Mouse (Mus musculus) testis, adult 2 months (tissue): ENCODE measurements around the gene Cib1. TPM values are rescaled to one million over a fixed set of nuclear protein-coding genes. Genes with fewer than 3 reads are reported as not detected.

Experiments
- H3K27ac ChIP-seq: fragments of 200-500 bp; 2 replicates; pipeline ENCODE4 v1.5.1; 2012; ENCODE audit warnings: low read depth, low read length; ENCODE audit not compliant: control insufficient read depth, insufficient read depth
- H3K27me3 ChIP-seq: fragments of 200-500 bp; 2 replicates; pipeline ENCODE4 v1.6.1; 2012; ENCODE audit warnings: mild to moderate bottlenecking, low read length, moderate library complexity; ENCODE audit not compliant: control insufficient read depth, insufficient read depth
- H3K36me3 ChIP-seq: fragments of 200-500 bp; 2 replicates; pipeline ENCODE4 v1.6.1; 2012; ENCODE audit warnings: mild to moderate bottlenecking, low read length; ENCODE audit not compliant: control insufficient read depth, insufficient read depth
- H3K4me1 ChIP-seq: fragments of 200-500 bp; 2 replicates; pipeline ENCODE4 v1.6.1; 2012; ENCODE audit warnings: low read length; ENCODE audit not compliant: control insufficient read depth, insufficient read depth
- H3K4me3 ChIP-seq: fragments of 200-500 bp; 2 replicates; pipeline ENCODE4 v1.5.1; 2012; ENCODE audit warnings: low read depth, mild to moderate bottlenecking, low read length, moderate library complexity, mixed read lengths; ENCODE audit not compliant: control insufficient read depth
- CTCF ChIP-seq: fragments of 200-500 bp; IDR thresholded peaks from 2 replicates; pipeline ENCODE4 v1.5.1; 2012; ENCODE audit warnings: low read depth, mild to moderate bottlenecking, inconsistent platforms, low read length, moderate library complexity; ENCODE audit not compliant: control insufficient read depth, insufficient read depth, insufficient replicate concordance
- POLR2A ChIP-seq: fragments of 200-500 bp; IDR thresholded peaks from 2 replicates; pipeline ENCODE4 v1.6.1; 2012; ENCODE audit warnings: low read depth, mild to moderate bottlenecking, inconsistent platforms, low read length, moderate library complexity; ENCODE audit not compliant: control insufficient read depth
- polyA plus RNA-seq: library from polyadenylated mRNA; depleted of rRNA; stranded (reverse); fragments of >200 nt; gene quantifications from 2 replicates; pipeline ENCODE4 v1.2.3, GENCODE M21; 2012; rRNA removed

The Cib1 gene
- polyA plus RNA-seq, 1 experiment, result 411 TPM

- Histone ChIP-seq H3K27ac (no peak overlapping the region), H3K4me3 (no peak overlapping the region), H3K36me3 (no peaks in the 10 kb centered on the region), H3K4me1 (peaks cover 4% of the 10 kb centered on the region), H3K27me3 (no peaks in the 10 kb centered on the region)
- TF ChIP-seq POLR2A (no peak), CTCF (no peak)
These were observed 51.5 kb downstream of the Cib1 start for GRCm38 (mm10) chr7:80181078-80181477.

- H3K27me3 ChIP-seq, result no peaks in the 10 kb centered on the region
- H3K4me1 ChIP-seq, result peaks cover 2% of the 10 kb centered on the region; the same call in 1 of the 2 replicates
- TF ChIP-seq CTCF, result no peak
- TF ChIP-seq POLR2A, result no peak
- H3K27ac ChIP-seq, result no peak overlapping the region
- H3K4me3 ChIP-seq, result no peak overlapping the region
- no peaks in the 10 kb centered on the region for H3K36me3 ChIP-seq
These were observed 52.4 kb downstream of the Cib1 start for GRCm38 (mm10) chr7:80180202-80180601.

- TF ChIP-seq CTCF, result no peak
- no peak for TF ChIP-seq POLR2A
- Histone ChIP-seq H3K36me3 (no peaks in the 10 kb centered on the region), H3K27me3 (no peaks in the 10 kb centered on the region)
These were observed 52.8 kb downstream of the Cib1 start for GRCm38 (mm10) chr7:80179790-80180189.

GRCm38 (mm10) chr7:80179327-80179726 lies 53.3 kb downstream of the Cib1 start:
- TF ChIP-seq POLR2A (no peak), CTCF (no peak)
- no peaks in the 10 kb centered on the region for H3K4me1 ChIP-seq
- H3K4me3 ChIP-seq, result no peak overlapping the region
- no peaks in the 10 kb centered on the region for H3K36me3 ChIP-seq
- H3K27ac ChIP-seq, result no peak overlapping the region
- no peaks in the 10 kb centered on the region for H3K27me3 ChIP-seq

More at GRCm38 (mm10) chr7:80179790-80180189, 52.8 kb downstream of the Cib1 start:
- Histone ChIP-seq H3K4me3 (no peak overlapping the region), H3K4me1 (peaks cover 2% of the 10 kb centered on the region; the same call in 1 of the 2 replicates), H3K27ac (no peak overlapping the region)

GRCm38 (mm10) chr7:80178037-80178729 lies 54.4 kb downstream of the Cib1 start:
- Histone ChIP-seq H3K27ac (no peak overlapping the region), H3K36me3 (no peaks in the 10 kb centered on the region), H3K4me1 (no peaks in the 10 kb centered on the region), H3K4me3 (no peak overlapping the region), H3K27me3 (no peaks in the 10 kb centered on the region)
- TF ChIP-seq POLR2A (no peak), CTCF (no peak)

- Histone ChIP-seq H3K4me1 (no peaks in the 10 kb centered on the region; the same call in 1 of the 2 replicates), H3K4me3 (no peak overlapping the region), H3K27me3 (no peaks in the 10 kb centered on the region), H3K27ac (no peak overlapping the region), H3K36me3 (no peaks in the 10 kb centered on the region)
- TF ChIP-seq POLR2A (no peak), CTCF (no peak)
These were observed 55.2 kb downstream of the Cib1 start for GRCm38 (mm10) chr7:80177438-80177837.

Other genes with a start within 250 kb of the Cib1 start
- 3.8 and 5.1 TPM in 2 replicates for gene Zfp710, start 208.0 kb downstream of the Cib1 start, polyA plus RNA-seq
- gene Idh2, start 117.4 kb downstream of the Cib1 start, polyA plus RNA-seq, result 9.6 and 11.2 TPM in 2 replicates
- 5.2 and 5.6 TPM in 2 replicates for gene Sema4b, start 46.0 kb downstream of the Cib1 start, polyA plus RNA-seq
- 1.7 and 1.8 TPM in 2 replicates for gene Gdpgp1, start 52 bp upstream of the Cib1 start, polyA plus RNA-seq
- gene Ttll13, start 13.6 kb upstream of the Cib1 start, polyA plus RNA-seq, result 361 and 376 TPM in 2 replicates
- gene Ngrn, start 28.4 kb upstream of the Cib1 start, polyA plus RNA-seq, result 10.1 and 10.3 TPM in 2 replicates
- 8.7 and 9.4 TPM in 2 replicates for gene Vps33b, start 36.8 kb upstream of the Cib1 start, polyA plus RNA-seq
- 44.8 and 47.7 TPM in 2 replicates for gene Prc1, start 61.6 kb upstream of the Cib1 start, polyA plus RNA-seq
- 5.6 and 6.9 TPM in 2 replicates for gene Rccd1, start 91.6 kb upstream of the Cib1 start, polyA plus RNA-seq
- 9.4 and 21.9 TPM in 2 replicates for gene Unc45a, start 108.2 kb upstream of the Cib1 start, polyA plus RNA-seq
- gene Hddc3, start 110.3 kb upstream of the Cib1 start, polyA plus RNA-seq, result 15.5 and 23.7 TPM in 2 replicates
- 62.1 and 71.5 TPM in 2 replicates for gene Man2a2, start 138.6 kb upstream of the Cib1 start, polyA plus RNA-seq
- gene Fes, start 155.1 kb upstream of the Cib1 start, polyA plus RNA-seq, result 1.5 TPM in 2 replicates
- 8.2 and 8.3 TPM in 2 replicates for gene Furin, start 172.6 kb upstream of the Cib1 start, polyA plus RNA-seq